Mouse (Mus musculus) forebrain, embryonic 12.5 days (tissue): ENCODE results near the gene Ccdc162. TPM values are rescaled to one million over a fixed set of nuclear protein-coding genes. Genes with fewer than 3 reads are reported as not detected.

Experiments
- ATAC-seq: fragments of 200-750 bp; cut with Nextera tagmentation; 2 replicates; pipeline ENCODE4 v1.8.0; 2017; ENCODE audit warnings: moderate TSS enrichment; ENCODE audit not compliant: low FRiP score
- H3K27ac ChIP-seq: fragments of 300-500 bp; sonication (generic); 2 replicates; pipeline ENCODE4 v1.5.1; 2016; ENCODE audit warnings: mild to moderate bottlenecking
- H3K27me3 ChIP-seq: fragments of 300-500 bp; sonication (generic); 2 replicates; pipeline ENCODE4 v1.6.1; 2016; ENCODE audit warnings: mild to moderate bottlenecking
- H3K36me3 ChIP-seq: fragments of 300-500 bp; sonication (generic); replicated peaks from 2 replicates; pipeline ENCODE4 v1.6.1; 2016; ENCODE audit warnings: mild to moderate bottlenecking
- H3K4me1 ChIP-seq: fragments of 300-500 bp; sonication (generic); 2 replicates; pipeline ENCODE4 v1.6.1; 2016
- H3K4me2 ChIP-seq: fragments of 300-500 bp; sonication (generic); 2 replicates; pipeline ENCODE4 v1.6.1; 2016; ENCODE audit warnings: mild to moderate bottlenecking, moderate library complexity
- H3K4me3 ChIP-seq: fragments of 300-500 bp; sonication (generic); replicated peaks from 2 replicates; pipeline ENCODE4 v1.5.1; 2016; ENCODE audit warnings: mild to moderate bottlenecking
- H3K9ac ChIP-seq: fragments of 300-500 bp; sonication (generic); 2 replicates; pipeline ENCODE4 v1.6.1; 2016; ENCODE audit warnings: mild to moderate bottlenecking
- H3K9me3 ChIP-seq: fragments of 300-500 bp; sonication (generic); 2 replicates; pipeline ENCODE4 v1.6.1; 2016
- WGBS: fragments of 180-500 bp; shearing (Covaris S2); methylation state at CpG from one replicate; pipeline ENCODE4 v1.1.7; 2016; 5-methylcytosine and 5-hydroxymethylcytosine counted together
- polyA plus RNA-seq: library from polyadenylated mRNA; unstranded; fragments of >200 nt; fragmentation: Nextera tagmentation; extraction: Ambion mirVana; gene quantifications from 2 replicates; pipeline ENCODE4 v1.2.1, GENCODE M21; 2016

The Ccdc162 gene
- polyA plus RNA-seq, 1 experiment from 2014 or later: 0.31 TPM

GRCm38 (mm10) chr10:41543439-41543838 lies 173.0 kb downstream of the Ccdc162 start:
- Histone ChIP-seq H3K9ac (no peak overlapping the region), H3K4me2 (no peak overlapping the region), H3K36me3 (peaks cover 7% of the 10 kb centered on the region; the same call in 1 of the 2 replicates), H3K4me1 (peaks cover 13% of the 10 kb centered on the region), H3K27ac (no peak overlapping the region), H3K4me3 (no peak overlapping the region), H3K9me3 (no peaks in the 10 kb centered on the region), H3K27me3 (no peaks in the 10 kb centered on the region)
- no peak for ATAC-seq
- WGBS: 84% methylated on average over 4 of the region's 4 CpGs

- Histone ChIP-seq H3K9ac (no peak overlapping the region), H3K9me3 (no peaks in the 10 kb centered on the region), H3K27me3 (no peaks in the 10 kb centered on the region), H3K4me3 (no peak overlapping the region), H3K4me1 (peaks cover 13% of the 10 kb centered on the region), H3K4me2 (no peak overlapping the region), H3K36me3 (peaks cover 17% of the 10 kb centered on the region), H3K27ac (no peak overlapping the region)
- ATAC-seq: no peak
- WGBS: 97% methylated on average over 6 of the region's 6 CpGs
Observed at GRCm38 (mm10) chr10:41542057-41542456, 174.4 kb downstream of the Ccdc162 start.

GRCm38 (mm10) chr10:41538986-41539385 lies 177.4 kb downstream of the Ccdc162 start:
- H3K27me3 ChIP-seq: no peaks in the 10 kb centered on the region
- no peaks in the 10 kb centered on the region for H3K9me3 ChIP-seq
- WGBS: 92% methylated on average over 4 of the region's 4 CpGs
- no peak overlapping the region for H3K9ac ChIP-seq
- H3K4me3 ChIP-seq: no peak overlapping the region
- peaks cover 43% of the 10 kb centered on the region for H3K36me3 ChIP-seq
- no peak for ATAC-seq
- no peak overlapping the region for H3K27ac ChIP-seq
- peaks cover 2% of the 10 kb centered on the region; the same call in 1 of the 2 replicates for H3K4me1 ChIP-seq
- no peak overlapping the region for H3K4me2 ChIP-seq

GRCm38 (mm10) chr10:41537983-41538330 lies 178.5 kb downstream of the Ccdc162 start:
- no peak overlapping the region for H3K9ac ChIP-seq
- no peaks in the 10 kb centered on the region for H3K9me3 ChIP-seq
- no peak overlapping the region for H3K27ac ChIP-seq
- H3K27me3 ChIP-seq: no peaks in the 10 kb centered on the region
- H3K4me1 ChIP-seq: no peaks in the 10 kb centered on the region
- H3K4me3 ChIP-seq: no peak overlapping the region
- 93% methylated on average over 3 of the region's 3 CpGs for WGBS
- H3K36me3 ChIP-seq: peaks cover 53% of the 10 kb centered on the region
- no peak overlapping the region for H3K4me2 ChIP-seq
- no peak for ATAC-seq

GRCm38 (mm10) chr10:41537226-41537982 lies 179.0 kb downstream of the Ccdc162 start:
- Histone ChIP-seq H3K36me3 (peaks cover 59% of the 10 kb centered on the region), H3K4me2 (no peak overlapping the region), H3K4me1 (no peaks in the 10 kb centered on the region), H3K4me3 (no peak overlapping the region), H3K27me3 (no peaks in the 10 kb centered on the region), H3K27ac (no peak overlapping the region), H3K9ac (no peak overlapping the region), H3K9me3 (no peaks in the 10 kb centered on the region)
- ATAC-seq: no peak
- 46% methylated on average over 4 of the region's 4 CpGs for WGBS

- H3K4me1 ChIP-seq: no peaks in the 10 kb centered on the region
- H3K9ac ChIP-seq: no peak overlapping the region
- H3K27me3 ChIP-seq: no peaks in the 10 kb centered on the region
- H3K4me2 ChIP-seq: no peak overlapping the region
- no peak overlapping the region for H3K4me3 ChIP-seq
- H3K27ac ChIP-seq: no peak overlapping the region
- ATAC-seq: no peak
- no peaks in the 10 kb centered on the region for H3K9me3 ChIP-seq
- 92% methylated on average over 1 of the region's 1 CpGs for WGBS
- H3K36me3 ChIP-seq: peaks cover 60% of the 10 kb centered on the region
Observed at GRCm38 (mm10) chr10:41536714-41537113, 179.7 kb downstream of the Ccdc162 start.

GRCm38 (mm10) chr10:41535991-41536390 lies 180.4 kb downstream of the Ccdc162 start:
- Histone ChIP-seq H3K4me3 (no peak overlapping the region), H3K27ac (no peak overlapping the region), H3K27me3 (no peaks in the 10 kb centered on the region), H3K9me3 (no peaks in the 10 kb centered on the region), H3K9ac (no peak overlapping the region), H3K4me2 (no peak overlapping the region), H3K4me1 (no peaks in the 10 kb centered on the region), H3K36me3 (peaks cover 64% of the 10 kb centered on the region)
- ATAC-seq: no peak
- WGBS: 87% methylated on average over 2 of the region's 2 CpGs

- Histone ChIP-seq H3K27me3 (no peaks in the 10 kb centered on the region), H3K9ac (no peak overlapping the region), H3K9me3 (no peaks in the 10 kb centered on the region), H3K27ac (no peak overlapping the region), H3K4me3 (no peak overlapping the region), H3K4me1 (no peaks in the 10 kb centered on the region; the same call in 1 of the 2 replicates), H3K36me3 (peaks cover 63% of the 10 kb centered on the region), H3K4me2 (no peak overlapping the region)
- WGBS: 92% methylated on average over 5 of the region's 5 CpGs
- ATAC-seq: no peak
Observed at GRCm38 (mm10) chr10:41529972-41530371, 186.5 kb downstream of the Ccdc162 start.

- WGBS: 79% methylated on average over 1 of the region's 1 CpGs
- H3K27ac ChIP-seq: no peak overlapping the region
Observed at GRCm38 (mm10) chr10:41525696-41526095, 190.7 kb downstream of the Ccdc162 start.

GRCm38 (mm10) chr10:41523386-41523785 lies 193.0 kb downstream of the Ccdc162 start:
- Histone ChIP-seq H3K4me1 (peaks cover 23% of the 10 kb centered on the region), H3K4me3 (no peak overlapping the region), H3K27ac (no peak overlapping the region), H3K9me3 (no peaks in the 10 kb centered on the region), H3K36me3 (peaks cover 23% of the 10 kb centered on the region), H3K4me2 (no peak overlapping the region), H3K27me3 (no peaks in the 10 kb centered on the region), H3K9ac (no peak overlapping the region)
- no peak for ATAC-seq
- 87% methylated on average over 3 of the region's 3 CpGs for WGBS

More at GRCm38 (mm10) chr10:41525696-41526095, 190.7 kb downstream of the Ccdc162 start:
- Histone ChIP-seq H3K4me1 (peaks cover 21% of the 10 kb centered on the region), H3K36me3 (peaks cover 41% of the 10 kb centered on the region), H3K4me3 (no peak overlapping the region), H3K9ac (no peak overlapping the region), H3K27me3 (no peaks in the 10 kb centered on the region), H3K9me3 (no peaks in the 10 kb centered on the region), H3K4me2 (no peak overlapping the region)
- ATAC-seq: no peak

GRCm38 (mm10) chr10:41520410-41520673 lies 196.1 kb downstream of the Ccdc162 start:
- Histone ChIP-seq H3K36me3 (peaks cover 13% of the 10 kb centered on the region), H3K4me1 (peaks cover 26% of the 10 kb centered on the region), H3K4me2 (peak overlapping the region; percentile 63), H3K9ac (peak overlapping the region; percentile 89; the same call in 1 of the 2 replicates), H3K4me3 (peak overlapping the region; percentile 95), H3K9me3 (no peaks in the 10 kb centered on the region), H3K27ac (peak overlapping the region; percentile 97; the same call in 1 of the 2 replicates), H3K27me3 (no peaks in the 10 kb centered on the region)
- 5% methylated on average over 5 of the region's 5 CpGs for WGBS
- ATAC-seq: no peak

- no peaks in the 10 kb centered on the region for H3K9me3 ChIP-seq
- H3K4me1 ChIP-seq: peaks cover 26% of the 10 kb centered on the region
- H3K27ac ChIP-seq: peak overlapping the region; percentile 97
- H3K4me2 ChIP-seq: peak overlapping the region; percentile 63
- ATAC-seq: peak; percentile 12; the same call in 1 of the 2 replicates
- no peaks in the 10 kb centered on the region for H3K27me3 ChIP-seq
- H3K9ac ChIP-seq: peak overlapping the region; percentile 89
- H3K4me3 ChIP-seq: peak overlapping the region; percentile 95
- peaks cover 9% of the 10 kb centered on the region for H3K36me3 ChIP-seq
- WGBS: under 1% methylated on average over 63 of the region's 65 CpGs
Observed at GRCm38 (mm10) chr10:41519640-41520409, 196.6 kb downstream of the Ccdc162 start.
